Mouse (Mus musculus) sigmoid colon, adult 10 weeks (tissue): ENCODE results near the gene Olfr110. TPM values are rescaled to one million over a fixed set of nuclear protein-coding genes. Genes with fewer than 3 reads are reported as not detected.

Experiments
- polyA plus RNA-seq: library from polyadenylated mRNA; stranded (reverse); fragments of 350-450 nt; fragmentation: Illumina TruSeq; extraction: RNeasy Lipid Tissue Mini Kit (QIAGEN cat#74804); gene quantifications from one replicate; pipeline ENCODE4 v1.2.3, GENCODE M21; 2014; ENCODE audit warnings: low read depth, low replicate concordance

Gene Olfr110
- not detected for polyA plus RNA-seq

DNA sequence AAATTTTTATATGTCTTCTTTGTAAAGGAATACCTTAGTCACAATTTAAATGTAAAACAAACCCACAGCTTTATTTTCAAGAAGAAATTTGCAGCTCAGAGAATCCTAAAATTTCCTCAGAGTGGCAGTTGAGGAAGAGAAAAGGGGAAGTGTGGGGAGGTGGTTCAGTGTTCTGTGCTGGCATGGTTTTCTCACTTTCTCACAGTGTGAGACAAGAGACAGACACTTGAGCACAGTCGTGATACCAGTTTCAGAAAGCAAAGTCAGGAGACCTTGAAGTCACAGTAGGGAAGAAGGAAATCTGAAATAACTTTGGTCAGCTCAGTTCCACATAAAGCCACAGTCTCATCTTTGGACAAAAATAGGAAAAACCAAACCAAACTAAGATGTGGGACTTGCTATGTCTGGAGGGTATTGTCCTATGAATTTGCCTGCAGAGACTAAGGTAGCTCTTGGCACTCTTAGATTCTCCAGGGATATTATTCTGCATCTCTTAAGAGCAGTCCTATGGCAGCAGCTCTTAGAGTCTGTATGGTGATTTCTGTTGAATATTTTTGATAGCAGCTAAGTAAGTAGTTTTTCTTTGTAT is at the start of gene Olfr110:
Olfr110 (plus strand) TSS at position 539 of the 589 bp plus-strand sequence.

GRCm38 (mm10) chr17:37445180-37445579 is 47.1 kb upstream of the Olfr110 start, which contains the start of gene Olfr108:
Gene Olfr108 (plus strand): TSS chr17:37445480.

GRCm38 (mm10) chr17:37458616-37459015 is 33.7 kb upstream of the Olfr110 start, which contains the start of gene Olfr109:
Gene Olfr109 (plus strand): TSS chr17:37458916.

DNA sequence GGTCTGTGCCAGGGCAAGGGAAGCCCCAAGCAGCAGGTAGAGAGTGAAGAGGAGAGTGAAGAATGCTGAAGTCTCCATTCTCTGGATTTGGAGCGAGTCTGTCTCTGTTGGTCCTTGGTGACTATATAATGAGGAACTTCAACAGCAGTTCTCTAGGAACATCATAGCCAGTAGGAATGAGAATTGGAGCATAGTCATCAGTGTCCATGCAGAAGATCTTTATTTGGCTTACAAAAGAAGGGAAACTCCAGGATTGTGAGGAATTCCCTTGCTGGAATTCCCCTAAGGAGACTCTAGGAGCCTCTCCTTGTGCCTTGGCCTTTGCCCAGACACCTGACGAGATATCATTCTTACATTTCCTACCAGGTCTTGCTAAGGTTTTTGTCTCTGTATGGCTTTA is 8.8 kb upstream of the Olfr110 start, which contains the start of gene H2-M2:
H2-M2 (minus strand) TSS at position 101 of the 400 bp plus-strand sequence.

DNA sequence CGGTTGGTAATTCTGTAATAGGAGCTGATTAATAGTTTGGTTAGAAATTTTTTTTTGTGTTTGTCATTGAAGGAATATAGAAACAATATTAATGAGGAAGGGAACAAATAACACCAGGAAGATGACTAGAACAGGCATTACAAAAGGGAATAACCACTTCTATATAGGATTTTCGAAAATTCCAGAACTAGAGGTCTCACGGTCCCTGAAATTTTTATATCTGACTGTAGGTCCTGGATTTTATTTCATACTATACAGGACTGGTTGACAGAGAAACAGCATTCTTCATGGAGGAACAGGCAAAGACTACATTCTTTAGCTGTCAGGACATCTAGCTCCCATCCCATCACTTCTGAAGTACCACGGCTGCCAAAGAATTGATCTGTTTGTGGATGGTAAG is 15.5 kb downstream of the Olfr110 start, which contains the start of gene Olfr111:
Olfr111 (plus strand) TSS at position 301 of the 400 bp plus-strand sequence.

Other genes starting within 250 kb of the Olfr110 start
- not detected for gene Olfr98, start 228.7 kb upstream of the Olfr110 start, polyA plus RNA-seq
- gene H2-M3, start 222.2 kb upstream of the Olfr110 start, polyA plus RNA-seq: 3.1 TPM
- gene Olfr99, start 209.0 kb upstream of the Olfr110 start, polyA plus RNA-seq: not detected
- gene Olfr101, start 188.2 kb upstream of the Olfr110 start, polyA plus RNA-seq: not detected
- not detected for gene Olfr102, start 175.4 kb upstream of the Olfr110 start, polyA plus RNA-seq
- not detected for gene Olfr103, start 152.8 kb upstream of the Olfr110 start, polyA plus RNA-seq
- not detected for gene Olfr104-ps, start 132.9 kb upstream of the Olfr110 start, polyA plus RNA-seq
- gene Olfr105-ps, start 113.4 kb upstream of the Olfr110 start, polyA plus RNA-seq: not detected
- gene Olfr106-ps, start 102.1 kb upstream of the Olfr110 start, polyA plus RNA-seq: not detected
- gene Olfr107, start 93.2 kb upstream of the Olfr110 start, polyA plus RNA-seq: not detected
- not detected for gene Olfr108, start 47.0 kb upstream of the Olfr110 start, polyA plus RNA-seq
- not detected for gene Olfr109, start 33.6 kb upstream of the Olfr110 start, polyA plus RNA-seq
- gene H2-M2, start 8.9 kb upstream of the Olfr110 start, polyA plus RNA-seq: 3.1 TPM
- 0.44 TPM for gene Olfr111, start 15.6 kb downstream of the Olfr110 start, polyA plus RNA-seq
- not detected for gene Olfr112, start 77.0 kb downstream of the Olfr110 start, polyA plus RNA-seq
- not detected for gene Olfr113, start 85.2 kb downstream of the Olfr110 start, polyA plus RNA-seq
- not detected for gene Olfr114, start 100.3 kb downstream of the Olfr110 start, polyA plus RNA-seq
- gene Olfr115, start 134.6 kb downstream of the Olfr110 start, polyA plus RNA-seq: not detected
- not detected for gene Olfr116, start 134.7 kb downstream of the Olfr110 start, polyA plus RNA-seq
- not detected for gene Olfr117, start 171.3 kb downstream of the Olfr110 start, polyA plus RNA-seq
- gene Olfr118, start 174.5 kb downstream of the Olfr110 start, polyA plus RNA-seq: not detected
- not detected for gene Olfr119, start 204.1 kb downstream of the Olfr110 start, polyA plus RNA-seq
- gene Olfr120, start 229.3 kb downstream of the Olfr110 start, polyA plus RNA-seq: not detected